Mouse (Mus musculus): Measurements from ENCODE around the gene Cenpc1.

DNA sequence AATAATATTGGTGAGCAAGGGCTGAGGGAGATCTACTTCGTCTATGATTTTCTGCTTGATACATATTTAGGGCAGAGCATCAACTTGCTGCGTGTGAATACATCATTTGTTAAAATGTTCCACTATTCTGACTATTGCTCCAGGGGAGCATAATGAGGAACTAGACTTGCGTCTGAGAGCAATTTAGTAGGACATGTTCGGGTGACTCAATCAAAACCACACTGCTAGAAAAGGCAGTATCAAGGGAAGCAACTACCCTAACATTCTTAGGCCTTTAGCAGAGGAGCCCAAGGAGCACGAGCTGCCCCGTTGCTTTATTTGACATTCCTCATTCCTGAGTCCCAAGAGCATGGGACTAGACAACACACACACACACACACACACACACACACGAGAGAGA, 19.6 kb upstream of the Cenpc1 start:
- TF ChIP-seq CTCF (conservative IDR thresholded peaks at IDR 0.05; ENCODE audit: low read length) = no peak
- no peak for TF ChIP-seq NANOG (IDR thresholded peaks at IDR 0.05; ENCODE audit: borderline replicate concordance, low read length)

Data from E14TG2a.4 (cell line).